ENCODE assay signal across 8 mouse cellular contexts in genomic region chr11:45851516-45852123, GRCm38 (mm10). TPM values are rescaled to one million over a fixed set of nuclear protein-coding genes. Genes with fewer than 3 reads are reported as not detected.
DNase-seq lines count a peak whose midpoint lies in the region.

Clint1 (plus strand) TSS chr11:45852051.

- H3K27me3 ChIP-seq in megakaryocyte, embryonic 14.5 days (replicated peaks), result no peaks in the 10 kb centered on the region

- DNase-seq in WW6 (ENCODE audit: low read depth, low spot score), result peak; percentile 58
- DNase-seq in cerebellum, postnatal 4 days (ENCODE audit: low spot score in 2 of 2), result peak; percentile 60 to 83
- DNase-seq in gastrocnemius, adult 8-10 months (ENCODE audit: low spot score in 2 of 2), result peak; percentile 63 to 72
- DNase-seq in hindlimb bud, embryonic 11.5 days (ENCODE audit: extremely low spot score, low read depth, low spot score), result peak; percentile 39
- peak; percentile 76 for DNase-seq in left cerebral cortex, adult 8-10 months (ENCODE audit: low spot score in 2 of 2)
- peak; percentile 87 to 89 for DNase-seq in right cerebral cortex, postnatal 10 days (ENCODE audit: low spot score in 2 of 2)
- peak; percentile 84 for DNase-seq in urinary bladder, postnatal 25 days (ENCODE audit: low spot score)

- peaks cover 31% of the 10 kb centered on the region for H3K36me3 ChIP-seq in megakaryocyte, embryonic 14.5 days (replicated peaks; ENCODE audit: low read length)

- H3K4me1 ChIP-seq in megakaryocyte, embryonic 14.5 days, result peaks cover 76% of the 10 kb centered on the region

- H3K4me3 ChIP-seq in megakaryocyte, embryonic 14.5 days (replicated peaks), result peak within 1 kb of the TSS; percentile 91

- no peaks in the 10 kb centered on the region for H3K9me3 ChIP-seq in megakaryocyte, embryonic 14.5 days

RNA-seq across cellular contexts. Expression of gene Clint1, which starts in this region (rescaled TPM):
- 10 to 100 TPM; 42.1 to 48.3 (median 46.0) TPM for total RNA-seq in gastrocnemius, adult 8-10 months (2022)
- total RNA-seq in left cerebral cortex, adult 8-10 months (2022), result 10 to 100 TPM; 47.4 to 51.5 (median 48.0) TPM
- 38.7 and 59.4 TPM in 2 replicates for polyA plus RNA-seq in megakaryocyte, embryonic 14.5 days (2012; ENCODE audit: insufficient read depth, low replicate concordance)

Comparison
In these comparisons a context has a peak if more than half of its experiments do, and no peak if none do; other contexts are left out.
1. Peak in every context shown above with its lines: DNase-seq and H3K4me3 ChIP-seq.